Mouse (Mus musculus) liver, embryonic 14.5 days (tissue): ENCODE measurements around the gene Ovch2. TPM values are rescaled to one million over a fixed set of nuclear protein-coding genes. Genes with fewer than 3 reads are reported as not detected.

Source experiments
- ATAC-seq: fragments of 200-750 bp; cut with Nextera tagmentation; 2 replicates; pipeline ENCODE4 v1.8.0; 2017; ENCODE audit warnings: moderate number of reproducible peaks, mild to moderate bottlenecking, moderate library complexity; ENCODE audit not compliant: insufficient read depth
- DNase-seq, 3 experiments: peaks; one replicate each; pipeline ENCODE4 v3.0.0-alpha.2; 2012 to 2013; ENCODE audit warnings: low read depth in 3 of 3, low spot score in 3 of 3
- H3K27ac ChIP-seq: fragments of 300-500 bp; sonication (generic); 2 replicates; pipeline ENCODE4 v1.5.1; 2014; ENCODE audit warnings: moderate library complexity, mild to moderate bottlenecking, control low read depth, inconsistent platforms
- H3K27me3 ChIP-seq: fragments of 300-500 bp; sonication (generic); 2 replicates; pipeline ENCODE4 v1.6.1; 2014; ENCODE audit warnings: mild to moderate bottlenecking, low read length, moderate library complexity; ENCODE audit not compliant: control insufficient read depth, insufficient read depth
- H3K36me3 ChIP-seq: fragments of 300-500 bp; sonication (generic); replicated peaks from 2 replicates; pipeline ENCODE4 v1.6.1; 2014; ENCODE audit warnings: low read depth; ENCODE audit not compliant: control insufficient read depth, insufficient read depth
- H3K4me1 ChIP-seq, 2 experiments: fragments of 200-500 bp in 1 of 2; fragments of 300-500 bp in 1 of 2; sonication (generic) in 1 of 2; replicated peaks; 2 replicates each; pipeline ENCODE4 v1.6.1; 2012 to 2014; ENCODE audit warnings: antibody characterized with exemption in 1 of 2, inconsistent platforms in 1 of 2, low read length in 1 of 2; ENCODE audit not compliant: control insufficient read depth in 2 of 2, insufficient read depth in 2 of 2
- H3K4me2 ChIP-seq: fragments of 300-500 bp; sonication (generic); 2 replicates; pipeline ENCODE4 v1.6.1; 2014; ENCODE audit warnings: low read depth, mild to moderate bottlenecking, control low read depth, moderate library complexity
- H3K4me3 ChIP-seq, 2 experiments: fragments of 200-500 bp in 1 of 2; fragments of 300-500 bp in 1 of 2; sonication (generic) in 1 of 2; 2 replicates each; pipeline ENCODE4 v1.5.1; 2012 to 2014; ENCODE audit warnings: low read depth in 2 of 2, low read length in 2 of 2, mild to moderate bottlenecking in 2 of 2, control low read depth in 1 of 2, inconsistent platforms in 1 of 2, moderate library complexity in 1 of 2; ENCODE audit not compliant: insufficient read depth in 1 of 2
- H3K9ac ChIP-seq: fragments of 300-500 bp; sonication (generic); replicated peaks from 2 replicates; pipeline ENCODE4 v1.6.1; 2014; ENCODE audit warnings: mild to moderate bottlenecking, control low read depth, moderate library complexity
- H3K9me3 ChIP-seq: fragments of 300-500 bp; sonication (generic); 2 replicates; pipeline ENCODE4 v1.6.1; 2016; ENCODE audit warnings: low read length, mixed read lengths; ENCODE audit not compliant: control insufficient read depth
- CTCF ChIP-seq: IDR thresholded peaks from 2 replicates; pipeline ENCODE4 v1.5.1; 2016; ENCODE audit warnings: antibody characterized with exemption, low read depth, control low read depth
- EP300 ChIP-seq: IDR thresholded peaks from 2 replicates; pipeline ENCODE4 v1.6.1; 2016; ENCODE audit warnings: antibody characterized with exemption, low read depth
- whole genome bisulfite sequencing: fragments of 180-500 bp; shearing (Covaris S2); extraction: QIAGEN DNeasy Blood & Tissue Kit; methylation state at CpG from one replicate; pipeline ENCODE4 v1.1.7; 2014; ENCODE audit not compliant: insufficient replicate concordance; 5-methylcytosine and 5-hydroxymethylcytosine counted together
- polyA plus RNA-seq, 2 experiments: library from polyadenylated mRNA; depleted of rRNA in 1 of 2; stranded (reverse) in 1 of 2; unstranded in 1 of 2; fragments of >200 nt; fragmentation: Nextera tagmentation in 1 of 2; extraction: Ambion mirVana in 1 of 2; gene quantifications; 2 replicates each; pipeline versions ENCODE4 v1.2.1 to v1.2.3; 2012 to 2014

Gene Ovch2
- polyA plus RNA-seq, 2 experiments: not detected

DNA sequence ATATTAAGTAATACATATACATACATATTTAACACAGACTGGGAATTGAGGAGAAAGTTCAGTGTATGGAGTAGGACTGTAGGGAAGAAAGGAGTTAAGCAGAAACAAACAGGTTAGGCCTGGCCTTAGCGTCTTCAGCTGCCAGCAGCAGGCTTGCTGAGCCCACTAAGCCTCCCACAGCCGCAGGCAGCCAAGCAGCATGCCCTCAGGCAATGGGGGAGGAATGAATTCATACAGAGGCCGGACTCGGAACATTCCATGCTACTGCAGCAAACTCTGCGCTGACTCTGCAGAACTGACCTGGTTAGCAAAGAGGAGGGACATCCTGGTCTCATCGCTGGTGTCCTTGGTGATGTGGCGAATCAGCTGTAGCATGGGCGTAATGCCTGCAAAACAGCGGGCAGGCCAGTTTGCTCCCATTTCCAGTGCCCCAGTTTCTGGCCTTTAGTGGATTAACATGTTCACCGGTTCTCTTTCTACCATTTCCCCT, 48.9 kb downstream of the Ovch2 start:
- Histone ChIP-seq H3K4me3 (no peak overlapping the region), H3K4me1 (no peaks in the 10 kb centered on the region), H3K9ac (no peak overlapping the region), H3K27me3 (no peaks in the 10 kb centered on the region), H3K27ac (no peak overlapping the region), H3K36me3 (no peaks in the 10 kb centered on the region), H3K4me2 (no peak overlapping the region), H3K9me3 (no peaks in the 10 kb centered on the region)
- WGBS: 65% methylated on average over 10 of the region's 10 CpGs
- ATAC-seq (no peak), DNase-seq (no peak)
- no peak for TF ChIP-seq EP300
- TF ChIP-seq CTCF: no peak

DNA sequence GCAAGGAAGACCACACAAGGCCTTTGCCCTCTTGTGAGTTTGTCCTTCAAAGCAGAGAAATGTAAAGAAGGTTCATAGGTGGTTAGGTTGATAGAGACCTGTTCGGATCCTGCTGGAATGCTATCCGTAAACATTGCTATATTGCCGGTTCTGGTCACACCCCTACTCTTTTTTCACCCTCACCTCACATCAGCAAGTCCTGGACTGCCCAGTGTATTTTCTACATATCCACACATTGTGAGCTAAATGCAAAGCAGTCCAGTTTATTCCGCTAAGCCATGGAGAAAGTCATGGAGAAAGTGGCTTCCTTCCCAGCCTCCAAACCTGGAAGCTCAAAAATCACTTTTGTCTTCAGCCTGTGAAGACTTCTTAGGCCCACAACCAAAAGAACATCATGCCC, 51.3 kb downstream of the Ovch2 start:
- no peaks in the 10 kb centered on the region for H3K9me3 ChIP-seq
- no peak for DNase-seq
- H3K4me1 ChIP-seq: no peaks in the 10 kb centered on the region
- no peak overlapping the region for H3K9ac ChIP-seq
- TF ChIP-seq CTCF: no peak
- TF ChIP-seq EP300: no peak
- ATAC-seq: no peak
- WGBS: 72% methylated on average over 4 of the region's 4 CpGs
- no peak overlapping the region for H3K27ac ChIP-seq
- H3K27me3 ChIP-seq: no peaks in the 10 kb centered on the region
- H3K36me3 ChIP-seq: no peaks in the 10 kb centered on the region
- no peak overlapping the region for H3K4me2 ChIP-seq
- no peak overlapping the region for H3K4me3 ChIP-seq

DNA sequence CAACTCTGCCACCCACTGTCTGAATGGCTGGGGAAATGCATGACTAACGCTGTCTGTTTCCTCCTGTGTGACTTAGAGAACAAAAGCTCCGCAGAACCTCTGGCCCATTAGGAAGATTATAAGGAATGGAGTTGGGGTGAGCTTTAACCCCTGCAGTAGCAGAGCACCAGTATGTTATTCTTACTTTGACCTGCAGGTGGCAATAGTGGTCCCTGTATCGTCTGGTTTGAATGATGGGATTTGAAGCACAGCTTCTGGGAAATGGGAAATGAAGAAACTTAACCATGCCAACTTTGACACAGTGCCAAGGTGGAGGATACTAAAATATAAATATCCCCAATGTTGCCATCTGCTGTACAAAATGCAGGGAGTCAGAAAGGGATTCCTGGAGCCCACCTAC, 51.7 kb downstream of the Ovch2 start:
- no peak overlapping the region for H3K27ac ChIP-seq
- no peak overlapping the region for H3K4me2 ChIP-seq
- H3K36me3 ChIP-seq: no peaks in the 10 kb centered on the region
- H3K9ac ChIP-seq: no peak overlapping the region
- DNase-seq (peak in 1 of 3 experiments; percentile 11), ATAC-seq (no peak)
- WGBS: 4% methylated on average over 3 of the region's 3 CpGs
- TF ChIP-seq CTCF (peak; percentile 57), EP300 (no peak)
- H3K4me1 ChIP-seq: no peaks in the 10 kb centered on the region
- H3K4me3 ChIP-seq: no peak overlapping the region
- H3K27me3 ChIP-seq: no peaks in the 10 kb centered on the region
- no peaks in the 10 kb centered on the region for H3K9me3 ChIP-seq

DNA sequence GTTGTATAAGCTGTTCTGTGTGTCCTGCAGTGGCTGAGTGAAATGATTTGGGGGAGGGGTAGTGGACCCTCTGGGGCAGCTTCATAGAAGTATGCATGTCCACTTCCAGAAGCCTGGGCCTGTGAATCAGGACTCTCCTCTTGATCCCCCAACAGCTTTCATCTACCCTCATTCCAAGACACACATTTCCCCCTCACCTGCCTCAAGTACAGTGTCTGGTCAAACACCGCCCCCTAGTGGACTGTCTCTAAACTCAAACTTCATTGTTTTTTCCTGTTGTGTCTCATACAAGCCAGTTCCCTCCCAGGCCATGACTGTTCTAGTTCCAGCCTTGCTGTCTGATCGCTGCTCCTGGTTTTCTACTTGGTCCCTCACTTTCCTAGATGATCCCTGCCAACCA, 53.1 kb downstream of the Ovch2 start:
- Histone ChIP-seq H3K9ac (no peak overlapping the region), H3K27me3 (no peaks in the 10 kb centered on the region), H3K4me2 (no peak overlapping the region), H3K36me3 (no peaks in the 10 kb centered on the region), H3K9me3 (no peaks in the 10 kb centered on the region), H3K4me3 (no peak overlapping the region), H3K4me1 (no peaks in the 10 kb centered on the region), H3K27ac (no peak overlapping the region)
- TF ChIP-seq EP300 (no peak), CTCF (peak; percentile 76)
- no peak for ATAC-seq
- peak; percentile 12 to 22 (median 15) for DNase-seq
- 6% methylated on average over 2 of the region's 2 CpGs for WGBS

DNA sequence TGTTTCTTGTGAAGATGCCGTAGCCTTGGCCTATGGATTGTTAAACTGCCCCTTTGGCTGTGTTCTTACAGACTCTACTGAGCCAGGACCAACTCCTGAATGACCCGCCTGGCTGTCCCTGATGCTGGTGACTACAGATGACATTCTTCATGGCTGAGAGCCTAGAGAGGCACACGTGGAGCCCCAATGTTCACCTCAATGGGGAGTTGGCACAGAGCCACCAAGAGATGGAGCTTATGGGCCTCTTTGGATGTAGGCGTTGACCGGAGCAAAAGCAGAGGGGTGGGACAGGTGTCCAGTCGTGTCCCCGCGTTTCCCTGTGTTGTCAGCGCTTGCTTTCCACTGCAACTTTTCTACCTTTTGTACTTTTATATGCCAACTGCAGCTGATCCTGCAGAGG, 53.5 kb downstream of the Ovch2 start:
- H3K27ac ChIP-seq: no peak overlapping the region
- H3K4me3 ChIP-seq: no peak overlapping the region
- no peaks in the 10 kb centered on the region for H3K4me1 ChIP-seq
- no peak for DNase-seq
- H3K9ac ChIP-seq: no peak overlapping the region
- no peak for ATAC-seq
- H3K4me2 ChIP-seq: no peak overlapping the region
- no peaks in the 10 kb centered on the region for H3K27me3 ChIP-seq
- WGBS: 73% methylated on average over 9 of the region's 9 CpGs
- H3K36me3 ChIP-seq: no peaks in the 10 kb centered on the region
- H3K9me3 ChIP-seq: no peaks in the 10 kb centered on the region
- TF ChIP-seq EP300: no peak

DNA sequence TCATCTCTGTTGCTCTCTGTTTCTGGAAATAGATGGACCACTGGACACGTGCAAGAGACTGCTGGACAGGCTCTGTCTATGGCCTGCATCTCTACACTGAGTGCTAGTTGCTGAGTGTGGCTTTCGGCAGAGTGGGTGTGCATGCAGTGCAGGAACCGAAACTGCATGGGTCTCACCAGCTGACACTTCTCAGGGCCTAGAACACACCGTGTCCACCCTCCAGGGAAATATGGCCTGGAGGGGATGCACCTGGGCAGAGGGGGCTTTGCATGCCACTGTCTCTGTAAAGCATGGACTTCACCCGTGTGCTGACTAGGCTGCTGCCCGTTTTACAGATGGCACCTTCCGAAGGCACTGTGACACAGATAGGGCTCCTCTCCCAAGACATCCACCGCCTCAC, 55.0 kb downstream of the Ovch2 start:
- Histone ChIP-seq H3K4me3 (no peak overlapping the region), H3K9me3 (no peaks in the 10 kb centered on the region), H3K36me3 (no peaks in the 10 kb centered on the region), H3K4me1 (no peaks in the 10 kb centered on the region), H3K27me3 (no peaks in the 10 kb centered on the region), H3K4me2 (no peak overlapping the region), H3K9ac (no peak overlapping the region), H3K27ac (no peak overlapping the region)
- 74% methylated on average over 8 of the region's 8 CpGs for WGBS
- TF ChIP-seq EP300: no peak
- no peak for TF ChIP-seq CTCF
- ATAC-seq: no peak
- DNase-seq: no peak
